Mouse (Mus musculus): Measurements from ENCODE around the gene Nploc4.

Gene Nploc4

DNA sequence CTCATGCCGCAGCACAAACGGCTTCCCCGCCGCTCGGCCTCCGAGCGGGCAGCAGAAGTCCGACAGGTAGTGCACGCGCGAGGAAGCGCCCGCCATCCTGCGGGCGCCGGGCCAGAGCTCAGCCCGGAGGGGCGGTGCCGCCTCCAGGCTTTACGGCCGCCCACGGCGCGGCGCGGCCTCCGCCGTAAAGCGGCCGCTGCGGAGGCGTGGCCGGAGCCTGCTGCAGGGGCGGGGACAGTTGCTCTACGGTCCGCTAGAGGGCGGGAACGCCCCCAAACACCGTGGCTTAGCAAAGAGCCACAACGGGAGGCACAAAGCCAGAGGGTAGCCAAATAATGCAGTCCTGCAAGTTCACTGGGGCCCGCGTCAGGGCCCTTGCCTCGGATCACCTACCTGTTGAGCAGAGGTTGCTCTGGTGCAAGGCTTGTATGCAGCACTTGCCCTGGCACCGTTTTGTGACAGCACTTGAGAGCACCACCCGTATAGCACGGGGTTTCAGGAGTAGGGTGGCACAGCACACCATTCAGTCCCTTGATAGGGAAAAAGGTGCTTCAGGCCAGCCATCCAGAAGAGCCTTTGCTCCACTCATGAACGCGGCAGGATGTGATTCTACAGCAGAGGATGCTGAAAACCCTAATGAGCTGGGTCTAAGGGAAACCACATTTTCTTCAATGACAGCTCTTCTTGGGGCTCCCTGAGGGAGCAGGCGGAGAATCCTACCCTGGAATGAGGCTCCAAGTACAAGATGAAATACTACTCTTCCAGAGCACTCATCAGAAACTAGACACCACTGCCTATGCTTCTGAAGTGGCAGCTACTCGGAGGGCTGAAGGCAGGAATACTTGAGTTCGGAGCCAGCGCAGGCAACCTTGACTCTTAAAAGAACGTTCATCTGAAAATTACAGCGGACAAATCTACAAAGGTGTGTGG is 58.6 kb downstream of the Nploc4 start, which contains the start of gene Faap100:
Gene Faap100 (minus strand): TSS at position 154 of the 930 bp plus-strand sequence.
- peak; percentile 95 for DNase-seq (ENCODE audit: low read depth, low spot score)

DNA sequence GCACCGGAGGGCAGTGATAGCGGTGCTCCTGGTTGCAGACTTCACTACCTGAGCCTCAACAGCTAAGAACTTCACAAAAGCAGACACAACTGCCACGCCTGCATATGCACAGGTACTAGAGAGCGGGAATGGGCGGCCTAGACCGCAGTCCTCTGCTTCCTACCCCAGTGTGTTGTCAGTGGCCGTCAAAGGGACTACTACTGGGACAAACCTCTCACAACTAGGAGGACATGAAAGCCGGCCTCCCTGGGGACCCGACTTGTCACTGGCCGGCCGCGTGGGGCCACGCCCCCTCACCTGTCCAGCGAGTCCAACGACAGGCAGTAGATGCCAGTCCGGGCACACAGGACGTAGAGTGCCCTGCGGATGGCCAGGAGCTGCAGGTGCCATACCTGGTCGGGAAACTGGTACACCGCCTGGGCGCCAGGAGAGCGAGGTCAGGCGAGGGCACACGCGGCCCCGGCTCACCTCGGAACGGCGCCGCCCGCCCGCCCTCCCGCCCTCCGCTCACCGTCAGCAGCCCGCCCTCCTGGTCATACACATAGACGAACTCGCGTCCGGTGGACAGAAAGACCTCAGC is 59.4 kb downstream of the Nploc4 start:
- no peak for DNase-seq (ENCODE audit: low read depth, low spot score)

DNA sequence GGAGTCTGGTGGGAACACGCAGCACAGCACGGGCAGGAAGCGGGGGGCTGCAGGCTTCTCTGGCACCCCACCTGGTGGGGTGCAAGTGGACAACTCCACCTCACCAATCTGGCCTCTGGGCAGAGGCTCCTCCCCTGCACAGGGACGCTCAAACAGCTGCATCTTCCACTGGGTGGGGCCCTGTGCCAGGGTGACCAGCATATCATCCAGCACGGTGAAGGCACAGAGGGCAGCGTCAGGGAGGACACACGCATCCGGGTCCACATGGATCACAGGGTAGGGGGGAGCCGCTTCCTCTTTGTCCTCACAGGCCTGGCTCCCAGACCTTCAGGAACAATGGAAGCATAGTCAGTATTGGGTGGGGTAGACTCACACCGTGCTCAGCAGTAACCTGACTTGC is 60.2 kb downstream of the Nploc4 start:
- no peak for DNase-seq (ENCODE audit: low read depth, low spot score)

DNA sequence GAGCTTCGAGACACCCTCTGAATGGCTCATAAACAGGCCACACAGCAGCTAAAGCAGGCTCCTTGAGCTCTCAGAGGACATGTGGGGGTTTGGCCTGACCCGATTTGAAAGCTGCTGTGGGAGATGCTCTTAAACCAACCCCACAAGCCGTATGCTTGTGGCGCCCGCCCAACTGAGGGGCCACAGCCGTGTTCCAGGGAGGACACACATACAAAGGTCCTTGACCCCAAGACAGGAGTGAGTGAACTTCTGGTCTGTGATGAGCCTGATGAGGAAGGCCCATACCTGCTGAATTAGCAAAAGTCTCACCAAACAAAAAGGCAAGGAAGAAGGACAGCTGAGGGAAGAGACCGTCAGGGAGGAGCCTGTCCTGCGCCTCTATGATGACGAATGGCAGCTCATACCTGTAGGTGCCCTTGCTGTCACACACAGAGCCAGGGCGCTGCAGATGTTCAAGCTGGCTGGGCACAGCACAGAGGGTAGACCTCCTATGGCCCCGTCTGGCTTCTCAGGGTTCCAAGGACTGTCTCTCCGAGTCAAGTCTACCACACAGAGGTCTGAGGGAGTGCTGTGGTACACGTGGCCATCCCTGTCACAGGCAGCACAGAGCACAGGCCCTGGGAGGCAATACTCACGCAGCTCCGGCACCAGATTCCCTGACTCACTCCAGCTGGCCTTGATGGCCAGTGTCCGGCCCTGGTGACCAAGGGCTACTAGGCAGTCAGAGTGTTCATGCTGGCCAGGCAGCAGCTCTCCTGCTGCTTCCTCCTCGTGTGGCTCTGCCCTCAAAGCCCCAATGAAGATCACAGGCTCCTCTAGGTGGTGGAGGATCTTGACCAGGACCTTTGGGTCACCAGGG is 61.0 kb downstream of the Nploc4 start:
- DNase-seq (ENCODE audit: low read depth, low spot score), result no peak

DNA sequence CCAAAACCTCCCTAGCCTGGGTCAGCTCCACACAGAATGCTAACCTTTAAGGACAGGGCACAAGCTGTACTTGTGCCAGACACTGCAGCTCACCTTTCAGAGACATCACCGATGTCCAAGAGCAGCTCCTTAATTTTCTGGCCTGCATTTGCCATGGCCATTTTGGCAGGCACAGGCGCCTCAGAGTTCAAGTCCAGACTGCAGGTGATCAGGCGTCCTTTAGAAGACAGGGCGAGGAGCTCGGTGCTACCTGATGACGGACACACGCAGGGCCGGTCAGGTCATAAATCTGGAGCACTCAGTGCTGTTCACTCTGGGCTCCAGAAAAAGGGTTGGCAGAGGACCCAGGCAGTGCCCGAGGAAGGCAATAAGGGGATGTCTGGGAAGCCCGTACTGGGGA is 62.2 kb downstream of the Nploc4 start:
- no peak for DNase-seq (ENCODE audit: low read depth, low spot score)

DNA sequence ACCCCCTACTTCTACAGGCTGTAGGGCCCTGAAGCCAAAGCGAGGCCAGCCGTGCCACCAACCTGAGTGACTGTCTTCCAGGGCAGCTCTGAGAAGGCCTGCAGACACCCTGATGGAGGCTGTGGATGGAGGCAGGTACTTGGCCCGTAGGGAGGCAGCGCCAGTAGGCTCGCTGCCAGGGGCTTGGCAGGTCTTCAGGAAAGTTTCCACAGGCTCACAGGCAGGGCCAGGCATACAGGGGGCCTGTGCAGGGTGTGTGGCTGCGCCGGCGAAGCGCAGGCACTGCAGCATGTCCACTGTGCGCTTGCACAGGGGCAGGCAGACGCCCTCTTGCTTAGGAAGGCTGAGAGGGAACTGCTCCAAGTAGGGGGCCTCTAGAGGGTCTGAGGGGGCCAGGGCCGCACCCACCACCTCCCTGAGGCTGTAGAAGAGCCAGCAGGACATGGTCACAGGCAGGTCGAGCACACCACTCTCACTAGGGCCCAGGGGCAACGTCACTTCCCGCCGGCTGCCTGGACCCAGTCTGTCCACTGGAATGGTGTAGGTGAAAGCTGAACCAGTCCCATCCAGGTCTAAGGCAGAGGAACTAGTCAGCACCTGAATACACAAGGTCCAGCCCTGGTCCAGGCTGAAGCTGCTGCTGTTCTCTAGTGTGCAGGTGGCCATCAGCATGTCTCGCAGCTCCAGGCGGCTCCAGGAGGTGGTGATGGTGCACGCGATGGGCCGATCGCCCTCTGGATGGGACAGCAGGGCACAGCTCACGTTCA is 63.5 kb downstream of the Nploc4 start:
- no peak for DNase-seq (ENCODE audit: low read depth, low spot score)

DNA sequence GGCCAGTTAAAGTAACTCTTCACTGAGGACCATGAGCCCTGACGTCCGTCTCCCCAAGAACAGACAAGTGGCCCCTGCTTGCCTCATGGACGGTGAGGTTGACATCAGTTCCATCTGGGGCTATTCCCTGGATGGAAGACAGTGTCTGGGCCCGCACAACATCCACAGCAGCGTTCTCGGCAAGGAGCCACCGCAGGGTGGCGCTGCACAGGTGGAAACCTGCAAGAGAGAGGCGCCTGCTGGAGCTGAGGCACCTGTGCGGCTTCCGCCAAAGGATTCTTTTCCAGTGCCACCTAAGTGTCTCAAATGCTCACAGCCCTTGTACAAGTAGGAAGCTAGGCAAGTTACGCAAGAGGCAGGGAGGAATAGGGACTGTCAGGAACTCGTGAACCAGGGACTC is 64.5 kb downstream of the Nploc4 start:
- DNase-seq (ENCODE audit: low read depth, low spot score), result no peak

DNA sequence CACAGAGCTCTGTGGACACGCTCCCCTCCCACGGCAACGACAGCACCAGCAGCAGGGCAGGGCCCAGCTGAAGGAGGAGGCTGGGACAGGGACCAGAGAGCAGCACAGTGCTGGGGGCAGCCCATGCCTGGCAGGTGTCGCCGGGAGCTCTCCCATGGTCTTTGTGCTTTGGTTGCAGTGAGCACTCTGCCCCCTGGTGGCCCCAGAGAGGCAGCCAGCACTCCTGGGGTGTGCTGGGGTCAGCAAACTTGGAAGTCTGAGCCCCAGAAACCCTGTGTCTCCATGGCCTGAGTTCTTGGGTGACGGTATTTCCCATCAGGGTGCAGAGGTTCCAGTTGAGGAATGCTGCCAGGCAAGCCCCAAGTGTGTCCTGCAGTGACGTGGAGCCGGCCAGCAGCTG is 67.9 kb downstream of the Nploc4 start:
- peak; percentile 52 for DNase-seq (ENCODE audit: low read depth, low spot score)

DNA sequence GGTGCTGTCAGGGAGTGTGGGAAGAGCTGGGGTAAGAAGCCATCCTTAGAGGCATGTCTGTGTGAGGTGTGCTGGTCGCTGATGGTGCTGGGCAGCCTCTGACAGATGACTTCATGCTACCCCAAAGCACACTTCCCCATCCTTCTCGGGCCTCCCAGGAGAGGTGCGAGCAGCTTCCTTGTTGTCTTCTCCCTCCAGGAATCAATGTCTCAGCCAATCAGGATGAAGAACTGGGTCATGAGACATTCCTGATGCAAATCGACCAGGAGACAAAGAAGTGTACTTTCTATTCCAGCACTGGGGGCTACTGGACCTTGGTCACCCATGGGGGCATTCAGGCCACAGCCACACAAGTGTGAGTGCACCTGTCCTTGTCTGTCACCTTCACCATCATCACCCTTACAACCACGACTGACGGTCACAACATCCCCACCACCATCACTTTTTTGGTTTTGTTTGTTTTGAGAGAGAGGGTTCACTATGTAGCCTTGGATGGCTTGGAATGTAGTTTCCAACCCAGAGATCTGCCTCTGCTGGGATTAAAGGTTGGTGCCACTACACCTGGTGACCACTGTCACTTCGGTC is 71.0 kb downstream of the Nploc4 start:
- DNase-seq (ENCODE audit: low read depth, low spot score), result no peak

DNA sequence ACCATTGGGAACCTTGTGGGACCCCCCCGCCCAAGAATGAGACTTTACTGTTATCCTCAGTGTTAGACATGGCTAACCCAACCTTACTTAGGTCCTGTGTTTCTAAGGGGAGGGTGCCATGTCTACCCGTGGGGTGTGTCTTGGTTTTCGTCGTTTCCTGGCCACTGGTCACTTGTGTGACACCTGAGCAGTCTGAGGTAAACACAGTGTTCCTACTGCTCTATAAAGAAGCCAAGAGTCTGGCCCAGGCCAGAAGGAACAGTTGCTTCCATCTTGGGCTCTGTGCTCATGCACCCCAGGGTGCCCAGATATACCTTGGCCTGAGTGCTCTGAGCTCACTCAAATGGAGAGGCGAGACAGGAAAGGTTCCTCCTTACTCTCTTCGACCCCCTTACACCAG is 74.6 kb downstream of the Nploc4 start:
- no peak for DNase-seq (ENCODE audit: low read depth, low spot score)

DNA sequence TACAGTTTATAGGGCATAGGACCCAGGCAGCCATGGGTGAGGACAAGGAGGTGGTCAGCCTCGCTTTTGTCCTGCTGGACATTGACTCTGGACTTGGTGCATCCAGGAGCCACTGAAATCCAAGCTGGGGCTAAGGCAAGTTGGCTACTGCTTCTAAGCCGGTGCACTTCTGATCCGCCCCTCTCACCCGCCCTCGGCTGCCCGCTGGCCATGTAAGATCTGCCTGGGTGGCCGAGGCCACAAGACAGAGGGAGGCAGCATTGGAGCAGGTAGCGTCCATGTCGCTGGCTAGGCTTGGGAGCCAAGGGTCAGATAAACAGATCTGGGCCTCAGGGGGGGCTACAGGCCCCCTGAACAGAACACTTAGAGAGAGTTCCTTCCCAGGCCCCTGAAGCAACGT is 76.2 kb downstream of the Nploc4 start, which contains the start of gene Fscn2:
Gene Fscn2 (plus strand): TSS at position 240 of the 400 bp plus-strand sequence.
- no peak for DNase-seq (ENCODE audit: low read depth, low spot score)

DNA sequence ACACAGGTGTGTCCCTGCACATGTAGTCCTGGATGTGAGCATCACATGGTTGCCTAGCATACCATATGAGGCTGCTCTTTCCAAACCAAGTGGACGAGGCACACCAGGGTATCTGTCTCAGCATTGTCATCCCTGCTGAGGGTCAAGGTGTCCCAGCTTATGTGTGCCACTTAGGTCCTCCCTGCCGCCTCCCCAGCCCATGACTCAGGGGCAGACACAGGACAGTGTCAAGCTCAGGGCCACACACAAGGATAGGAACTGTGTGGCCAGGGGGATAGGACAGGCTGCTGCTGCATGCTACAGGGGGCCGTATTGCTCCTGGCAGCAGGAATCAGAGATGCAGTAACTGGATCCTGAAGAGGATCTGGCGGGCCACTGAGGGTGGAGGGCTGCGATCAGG is 76.8 kb downstream of the Nploc4 start:
- DNase-seq (ENCODE audit: low read depth, low spot score), result no peak

DNA sequence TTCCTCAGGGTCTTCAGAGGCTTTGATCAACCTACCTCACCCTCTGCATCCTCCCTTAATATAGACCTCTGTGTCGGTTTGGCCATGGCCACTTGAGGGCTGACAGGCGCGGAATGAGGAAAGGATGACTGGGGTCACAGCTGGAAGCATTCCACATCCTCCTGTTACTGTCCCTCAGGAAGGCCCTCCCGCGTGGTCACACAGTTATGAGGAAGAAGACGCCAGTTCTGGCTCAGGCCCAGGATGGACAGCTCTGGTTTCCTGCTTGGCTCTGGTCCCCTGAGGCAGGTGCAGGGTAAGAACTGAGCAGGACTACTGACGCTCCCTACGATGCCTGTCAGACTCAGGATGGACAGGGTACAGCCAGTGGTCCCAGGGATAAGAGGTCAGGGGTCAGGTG is 77.4 kb downstream of the Nploc4 start:
- no peak for DNase-seq (ENCODE audit: low read depth, low spot score)

DNA sequence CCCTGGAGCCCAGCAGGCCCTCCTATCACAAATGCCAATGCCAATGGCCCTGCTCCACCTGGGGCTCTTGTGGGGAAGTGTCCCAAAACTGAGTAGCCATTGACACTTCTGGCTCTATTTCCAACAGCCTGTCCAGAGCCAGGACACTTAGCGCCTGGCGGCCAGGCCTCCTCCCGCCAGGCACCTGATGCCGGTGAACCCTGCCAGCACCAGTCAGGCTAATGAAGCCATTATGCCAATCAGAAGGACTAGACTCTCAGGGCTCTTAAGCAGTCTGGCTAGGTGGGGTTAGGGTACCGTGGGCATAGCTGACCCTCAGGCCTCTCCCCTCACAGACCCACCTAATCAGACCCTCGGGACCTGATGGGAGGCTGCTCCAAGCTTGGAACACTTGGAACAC is 78.1 kb downstream of the Nploc4 start:
- no peak for DNase-seq (ENCODE audit: low read depth, low spot score)

DNA sequence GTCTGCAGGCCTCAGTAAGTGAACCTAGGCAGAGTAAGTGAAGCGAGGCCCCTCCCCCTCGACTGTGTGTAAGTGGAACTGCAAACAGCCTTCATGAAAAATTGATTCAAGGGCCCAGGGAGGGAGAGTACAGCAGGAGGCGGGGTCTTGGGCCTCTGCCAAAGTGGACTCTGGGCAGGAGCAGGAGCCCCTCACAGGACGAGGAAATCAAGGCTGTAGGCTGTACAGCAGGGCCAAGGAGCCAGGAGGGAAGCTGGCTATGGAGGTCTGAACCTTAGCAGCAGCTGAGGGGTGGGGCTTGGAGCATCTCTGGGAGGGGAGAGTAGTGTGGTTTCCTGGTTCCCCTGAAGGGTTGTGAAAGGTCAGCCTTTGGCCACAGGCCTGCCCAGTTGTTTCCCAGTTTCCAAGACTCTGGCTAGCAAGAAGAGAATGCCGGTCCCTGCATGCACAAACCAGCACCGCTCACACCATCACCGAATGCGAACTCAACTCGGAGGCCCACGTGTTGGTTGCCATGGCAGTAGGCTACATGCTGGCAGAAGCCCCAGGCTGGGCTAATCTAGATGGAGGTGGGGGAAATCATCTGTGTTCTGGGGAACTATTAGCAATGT is 79.6 kb downstream of the Nploc4 start:
- DNase-seq (ENCODE audit: low read depth, low spot score), result peak; percentile 77

DNA sequence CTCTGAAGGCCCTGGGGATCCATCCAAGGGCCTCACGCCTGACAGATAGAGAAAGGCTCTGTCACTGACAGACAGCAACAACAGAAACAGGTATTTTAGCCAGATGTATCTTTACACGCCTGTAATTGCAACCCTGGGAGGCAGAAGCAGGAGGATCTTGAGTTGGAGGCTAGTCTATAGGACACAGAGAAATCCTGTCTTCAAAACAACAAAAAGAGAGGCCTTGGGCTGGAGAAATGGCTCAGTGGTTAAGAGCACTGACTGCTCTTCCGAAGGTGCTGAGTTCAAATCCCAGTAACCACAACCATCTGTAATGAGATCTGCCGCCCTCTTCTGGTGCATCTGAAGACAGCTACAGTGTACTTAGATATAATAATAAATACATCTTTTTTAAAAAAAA is 80.6 kb downstream of the Nploc4 start:
- DNase-seq (ENCODE audit: low read depth, low spot score), result no peak

DNA sequence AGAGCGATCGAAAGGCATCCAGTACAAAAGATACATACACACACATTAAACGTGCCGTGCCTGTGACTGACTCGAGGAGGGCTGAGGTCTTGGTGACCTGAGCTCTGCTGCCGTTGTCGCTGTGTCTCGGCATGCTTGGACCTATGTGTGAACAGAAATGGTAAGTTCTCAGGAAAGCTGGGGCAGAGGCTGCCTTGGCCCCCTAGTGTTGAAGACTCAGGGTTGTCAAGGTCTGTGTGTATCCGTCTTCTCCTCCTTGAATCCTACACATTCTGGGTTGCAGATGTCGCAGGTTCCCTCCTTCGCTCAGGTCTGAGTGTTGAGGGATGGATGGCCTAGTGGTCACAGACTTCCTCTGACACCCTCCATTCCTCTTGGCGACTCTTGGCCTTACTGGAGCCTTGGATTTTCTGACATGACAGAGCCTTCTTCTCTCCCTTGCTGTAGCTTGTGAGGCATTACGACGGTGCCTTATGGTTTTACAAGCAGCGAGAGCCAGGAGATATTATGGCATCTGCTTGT is 81.1 kb downstream of the Nploc4 start:
- no peak for DNase-seq (ENCODE audit: low read depth, low spot score)

DNA sequence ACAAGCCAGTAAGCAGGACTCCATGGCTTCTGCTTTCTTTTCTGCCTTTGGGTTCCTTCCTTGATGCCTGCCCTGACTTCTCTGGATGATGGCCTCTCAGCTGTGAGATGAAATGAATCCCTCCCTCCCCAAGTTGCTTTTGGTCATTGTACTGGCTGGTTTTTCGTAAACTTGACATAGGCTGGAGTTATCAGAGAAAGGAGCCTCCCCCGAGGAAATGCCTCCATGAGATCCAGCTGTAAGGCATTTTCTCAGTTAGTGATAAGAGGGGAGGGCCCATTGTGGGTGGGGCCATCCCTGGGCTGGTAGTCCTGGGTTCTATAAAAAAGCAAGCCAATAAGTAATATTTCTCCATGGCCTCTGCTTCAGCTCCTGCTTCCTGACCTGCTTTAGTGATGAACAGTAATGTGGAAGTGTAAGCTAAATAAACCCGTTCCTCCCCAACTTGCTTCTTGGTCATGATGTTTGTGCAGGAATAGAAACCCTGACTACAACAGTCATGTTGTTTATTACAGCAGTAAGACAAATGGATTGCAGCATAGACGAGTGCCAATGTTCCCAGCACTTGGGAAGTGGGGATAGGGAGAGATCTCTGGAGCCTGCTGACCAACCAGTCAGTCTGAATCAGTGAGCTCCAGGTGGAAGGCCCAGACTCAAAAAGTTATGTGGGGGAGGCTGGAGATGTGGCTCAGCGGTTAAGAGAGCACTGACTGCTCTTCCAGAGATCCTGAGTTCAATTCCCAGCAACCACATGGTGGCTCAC is 82.0 kb downstream of the Nploc4 start:
- no peak for DNase-seq (ENCODE audit: low read depth, low spot score)
